Mouse (Mus musculus) liver, adult 10 weeks (tissue): ENCODE data around the gene Mthfd2. TPM values are rescaled to one million over a fixed set of nuclear protein-coding genes. Genes with fewer than 3 reads are reported as not detected.

Source experiments
- polyA plus RNA-seq: library from polyadenylated mRNA; stranded (reverse); fragments of 350-450 nt; fragmentation: Illumina TruSeq; extraction: RNeasy Lipid Tissue Mini Kit (QIAGEN cat#74804); gene quantifications from one replicate; pipeline ENCODE4 v1.2.3, GENCODE M21; 2014; ENCODE audit warnings: low read depth, low replicate concordance

The Mthfd2 gene
- 0.24 TPM for polyA plus RNA-seq

DNA sequence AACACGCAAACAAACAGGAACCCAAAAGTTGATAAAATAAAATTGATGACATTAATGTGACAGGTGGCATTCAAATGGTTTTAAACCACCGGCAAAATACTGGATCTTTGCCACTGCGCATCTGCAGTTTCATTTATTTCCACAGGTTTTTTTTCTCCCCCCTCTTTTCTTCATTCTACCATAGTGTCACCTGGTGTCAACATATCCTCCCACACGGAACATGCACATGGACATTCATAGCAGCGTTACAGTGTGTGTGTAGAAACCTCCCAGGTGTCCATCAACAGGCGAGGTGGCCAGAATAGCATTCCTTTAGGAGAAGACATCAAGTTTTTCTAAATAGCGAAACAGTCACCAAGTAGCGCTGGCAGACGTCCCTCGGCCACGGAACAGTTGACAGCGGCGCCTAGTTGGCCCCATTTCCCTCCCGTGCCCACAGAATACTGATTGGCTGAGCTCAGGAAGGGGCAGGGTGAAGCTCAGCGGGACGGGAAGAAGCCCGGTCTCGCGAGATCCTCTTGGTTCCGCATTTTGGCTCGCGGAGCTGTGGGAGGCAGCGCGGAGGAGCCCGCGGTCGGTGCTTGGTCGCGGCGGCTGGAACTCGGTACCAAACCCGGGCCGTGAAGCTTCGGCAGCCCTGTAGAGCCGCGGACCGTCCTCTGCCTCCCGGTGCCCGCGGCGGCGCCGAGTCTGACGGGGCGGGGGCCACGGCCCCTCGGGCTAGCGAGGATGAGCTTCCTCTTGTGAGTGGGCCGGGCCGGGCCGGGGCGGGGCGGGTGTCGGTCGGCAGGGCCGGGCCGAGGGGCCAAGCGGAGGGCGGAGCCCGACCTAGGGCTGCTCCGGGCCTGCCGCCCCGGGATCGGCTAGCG, at the start of gene Mthfd2, which contains the start of gene Mob1a:
Gene Mthfd2 (minus strand): TSS at position 384 of the 869 bp plus-strand sequence.
Gene Mob1a (plus strand): TSS at position 492 of the 869 bp plus-strand sequence.

DNA sequence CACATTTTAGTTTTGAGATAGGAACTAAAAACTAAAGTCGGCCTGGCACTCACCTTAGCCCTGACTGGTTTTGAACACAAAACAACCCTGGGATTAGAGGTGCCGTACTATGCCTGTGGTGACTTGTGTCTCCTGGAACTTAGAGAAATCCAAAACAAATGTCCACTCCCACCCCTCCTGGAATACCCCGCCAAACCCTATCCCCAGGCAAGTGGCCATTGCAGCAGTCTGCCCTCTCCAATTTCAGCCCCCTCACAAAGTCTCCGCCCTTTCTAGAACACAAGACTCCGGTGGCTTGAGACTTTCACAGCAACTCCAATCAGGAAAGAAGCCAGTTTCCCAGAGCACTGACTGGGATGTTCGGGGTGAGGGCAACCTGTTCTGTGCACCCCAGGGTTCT, 23.2 kb upstream of the Mthfd2 start, which contains the start of gene Bola3:
Gene Bola3 (plus strand): TSS at position 275 of the 400 bp plus-strand sequence.

Other genes starting within 250 kb of the Mthfd2 start
- gene Pcgf1, start 248.0 kb downstream of the Mthfd2 start, polyA plus RNA-seq: 4.5 TPM
- gene Lbx2, start 239.5 kb downstream of the Mthfd2 start, polyA plus RNA-seq: not detected
- not detected for gene Ccdc142, start 224.3 kb downstream of the Mthfd2 start, polyA plus RNA-seq
- gene Gm42688, start 224.3 kb downstream of the Mthfd2 start, polyA plus RNA-seq: 0.61 TPM
- 30.5 TPM for gene Mrpl53, start 216.9 kb downstream of the Mthfd2 start, polyA plus RNA-seq
- gene Mogs, start 210.4 kb downstream of the Mthfd2 start, polyA plus RNA-seq: 3.1 TPM
- 4.3 TPM for gene Wbp1, start 204.3 kb downstream of the Mthfd2 start, polyA plus RNA-seq
- gene Ino80b, start 200.5 kb downstream of the Mthfd2 start, polyA plus RNA-seq: 0.66 TPM
- not detected for gene Rtkn, start 190.4 kb downstream of the Mthfd2 start, polyA plus RNA-seq
- 0.34 TPM for gene Wdr54, start 169.5 kb downstream of the Mthfd2 start, polyA plus RNA-seq
- not detected for gene 1700003E16Rik, start 169.5 kb downstream of the Mthfd2 start, polyA plus RNA-seq
- 5.5 TPM for gene Dctn1, start 160.0 kb downstream of the Mthfd2 start, polyA plus RNA-seq
- not detected for gene Slc4a5, start 106.1 kb downstream of the Mthfd2 start, polyA plus RNA-seq
- 49.2 TPM for gene Mob1a, start 108 bp upstream of the Mthfd2 start, polyA plus RNA-seq
- gene Bola3, start 23.2 kb upstream of the Mthfd2 start, polyA plus RNA-seq: 104 TPM
- gene Tet3, start 133.2 kb upstream of the Mthfd2 start, polyA plus RNA-seq: 3.3 TPM
- 13.4 TPM for gene Dguok, start 181.1 kb upstream of the Mthfd2 start, polyA plus RNA-seq
- 0.45 TPM for gene Actg2, start 210.4 kb upstream of the Mthfd2 start, polyA plus RNA-seq
- gene Stambp, start 246.8 kb upstream of the Mthfd2 start, polyA plus RNA-seq: 25.5 TPM